Mouse (Mus musculus): ENCODE results near the gene Rasgef1c. TPM values are rescaled to one million over a fixed set of nuclear protein-coding genes. Genes with fewer than 3 reads are reported as not detected.
A peak's percentile ranks its signal among the peaks of the same experiment; 100 is the strongest.

Gene Rasgef1c
- polyA plus RNA-seq (2011; ENCODE audit: insufficient read length, low read depth, missing spikeins): not detected in 2 replicates

- TF ChIP-seq POLR2A (IDR thresholded peaks at IDR 0.05; ENCODE audit: low read depth, low read length) (no peak), CTCF (IDR thresholded peaks at IDR 0.05; ENCODE audit: borderline replicate concordance, insufficient read depth, low read length) (peak; percentile 62)
- Histone ChIP-seq H3K4me3 (ENCODE audit: insufficient read depth, low read length) (no peak within 1 kb of the TSS), H3K27ac (ENCODE audit: insufficient read depth, low read length) (no peak within 1 kb of the TSS), H3K4me1 (ENCODE audit: control insufficient read depth, insufficient read depth, low read length) (no peaks in the 10 kb centered on the region)
These were observed at the start of gene Rasgef1c for GRCm38 (mm10) chr11:49901659-49902458. Gene Rasgef1c (plus strand): TSS chr11:49901835.

- TF ChIP-seq CTCF (IDR thresholded peaks at IDR 0.05; ENCODE audit: borderline replicate concordance, insufficient read depth, low read length) (no peak), POLR2A (IDR thresholded peaks at IDR 0.05; ENCODE audit: low read depth, low read length) (no peak)
- Histone ChIP-seq H3K4me3 (ENCODE audit: insufficient read depth, low read length) (no peak overlapping the region), H3K4me1 (ENCODE audit: control insufficient read depth, insufficient read depth, low read length) (no peaks in the 10 kb centered on the region), H3K27ac (ENCODE audit: insufficient read depth, low read length) (no peak overlapping the region)
These were observed 46.5 kb upstream of the Rasgef1c start for GRCm38 (mm10) chr11:49855144-49855543.

GRCm38 (mm10) chr11:49861139-49861538 lies 40.5 kb upstream of the Rasgef1c start:
- TF ChIP-seq POLR2A (IDR thresholded peaks at IDR 0.05; ENCODE audit: low read depth, low read length) (no peak), CTCF (IDR thresholded peaks at IDR 0.05; ENCODE audit: borderline replicate concordance, insufficient read depth, low read length) (no peak)
- H3K4me1 ChIP-seq (ENCODE audit: control insufficient read depth, insufficient read depth, low read length): no peaks in the 10 kb centered on the region
- H3K27ac ChIP-seq (ENCODE audit: insufficient read depth, low read length): no peak overlapping the region
- no peak overlapping the region for H3K4me3 ChIP-seq (ENCODE audit: insufficient read depth, low read length)

GRCm38 (mm10) chr11:49863926-49864325 lies 37.7 kb upstream of the Rasgef1c start:
- TF ChIP-seq CTCF (IDR thresholded peaks at IDR 0.05; ENCODE audit: borderline replicate concordance, insufficient read depth, low read length) (no peak), POLR2A (IDR thresholded peaks at IDR 0.05; ENCODE audit: low read depth, low read length) (no peak)
- no peak overlapping the region for H3K4me3 ChIP-seq (ENCODE audit: insufficient read depth, low read length)

GRCm38 (mm10) chr11:49867320-49867719 lies 34.3 kb upstream of the Rasgef1c start:
- no peak for TF ChIP-seq CTCF (IDR thresholded peaks at IDR 0.05; ENCODE audit: borderline replicate concordance, insufficient read depth, low read length)
- no peak for TF ChIP-seq POLR2A (IDR thresholded peaks at IDR 0.05; ENCODE audit: low read depth, low read length)
- no peaks in the 10 kb centered on the region; the same call in 1 of the 2 replicates for H3K4me1 ChIP-seq (ENCODE audit: control insufficient read depth, insufficient read depth, low read length)
- H3K4me3 ChIP-seq (ENCODE audit: insufficient read depth, low read length): no peak overlapping the region

More at GRCm38 (mm10) chr11:49863926-49864325, 37.7 kb upstream of the Rasgef1c start:
- Histone ChIP-seq H3K27ac (ENCODE audit: insufficient read depth, low read length) (no peak overlapping the region), H3K4me1 (ENCODE audit: control insufficient read depth, insufficient read depth, low read length) (no peaks in the 10 kb centered on the region; the same call in 1 of the 2 replicates)

GRCm38 (mm10) chr11:49869762-49870161 lies 31.9 kb upstream of the Rasgef1c start:
- no peak overlapping the region for H3K4me3 ChIP-seq (ENCODE audit: insufficient read depth, low read length)
- H3K27ac ChIP-seq (ENCODE audit: insufficient read depth, low read length): no peak overlapping the region
- TF ChIP-seq POLR2A (IDR thresholded peaks at IDR 0.05; ENCODE audit: low read depth, low read length) (no peak), CTCF (IDR thresholded peaks at IDR 0.05; ENCODE audit: borderline replicate concordance, insufficient read depth, low read length) (peak; percentile 33; the same call in 1 of the 2 replicates)
- H3K4me1 ChIP-seq (ENCODE audit: control insufficient read depth, insufficient read depth, low read length): no peaks in the 10 kb centered on the region; the same call in 1 of the 2 replicates

More at GRCm38 (mm10) chr11:49867320-49867719, 34.3 kb upstream of the Rasgef1c start:
- no peak overlapping the region for H3K27ac ChIP-seq (ENCODE audit: insufficient read depth, low read length)

- TF ChIP-seq CTCF (IDR thresholded peaks at IDR 0.05; ENCODE audit: borderline replicate concordance, insufficient read depth, low read length) (no peak), POLR2A (IDR thresholded peaks at IDR 0.05; ENCODE audit: low read depth, low read length) (no peak)
- H3K27ac ChIP-seq (ENCODE audit: insufficient read depth, low read length): no peak overlapping the region
- H3K4me3 ChIP-seq (ENCODE audit: insufficient read depth, low read length): no peak overlapping the region
- H3K4me1 ChIP-seq (ENCODE audit: control insufficient read depth, insufficient read depth, low read length): no peaks in the 10 kb centered on the region; the same call in 1 of the 2 replicates
These were observed 29.7 kb upstream of the Rasgef1c start for GRCm38 (mm10) chr11:49871914-49872313.

- TF ChIP-seq POLR2A (IDR thresholded peaks at IDR 0.05; ENCODE audit: low read depth, low read length) (no peak), CTCF (IDR thresholded peaks at IDR 0.05; ENCODE audit: borderline replicate concordance, insufficient read depth, low read length) (no peak)
- H3K4me3 ChIP-seq (ENCODE audit: insufficient read depth, low read length): no peak overlapping the region
- no peak overlapping the region for H3K27ac ChIP-seq (ENCODE audit: insufficient read depth, low read length)
- peaks cover 2% of the 10 kb centered on the region; the same call in 1 of the 2 replicates for H3K4me1 ChIP-seq (ENCODE audit: control insufficient read depth, insufficient read depth, low read length)
These were observed 28.9 kb upstream of the Rasgef1c start for GRCm38 (mm10) chr11:49872779-49873178.

- no peak overlapping the region for H3K27ac ChIP-seq (ENCODE audit: insufficient read depth, low read length)
- H3K4me1 ChIP-seq (ENCODE audit: control insufficient read depth, insufficient read depth, low read length): 0 out of 2 replicates have a peak, but pooled peaks cover 2% of the 10 kb centered on the region
- H3K4me3 ChIP-seq (ENCODE audit: insufficient read depth, low read length): no peak overlapping the region
- TF ChIP-seq POLR2A (IDR thresholded peaks at IDR 0.05; ENCODE audit: low read depth, low read length): no peak
- no peak for TF ChIP-seq CTCF (IDR thresholded peaks at IDR 0.05; ENCODE audit: borderline replicate concordance, insufficient read depth, low read length)
These were observed 24.5 kb upstream of the Rasgef1c start for GRCm38 (mm10) chr11:49876948-49877817.
